Mouse (Mus musculus) lung, postnatal 0 days (tissue): ENCODE measurements around the gene Arpc4. TPM values are rescaled to one million over a fixed set of nuclear protein-coding genes. Genes with fewer than 3 reads are reported as not detected.
A peak's percentile ranks its signal among the peaks of the same experiment; 100 is the strongest.

Experiments
- ATAC-seq: fragments of 200-750 bp; cut with Nextera tagmentation; 2 replicates; pipeline ENCODE4 v1.8.0; 2017; ENCODE audit warnings: moderate library complexity
- DNase-seq: peaks from one replicate; pipeline ENCODE4 v3.0.0-alpha.2; 2016; ENCODE audit warnings: low spot score
- H3K27ac ChIP-seq: fragments of 300-500 bp; sonication (generic); 2 replicates; pipeline ENCODE4 v1.5.1; 2014; ENCODE audit warnings: antibody characterized with exemption, mild to moderate bottlenecking, low read length, mixed read lengths
- H3K27me3 ChIP-seq: fragments of 300-500 bp; sonication (generic); replicated peaks from 2 replicates; pipeline ENCODE4 v1.6.1; 2014; ENCODE audit warnings: low read length, mixed read lengths; ENCODE audit not compliant: insufficient read depth
- H3K36me3 ChIP-seq: fragments of 300-500 bp; sonication (generic); 2 replicates; pipeline ENCODE4 v1.6.1; 2014; ENCODE audit warnings: low read length, mixed read lengths; ENCODE audit not compliant: insufficient read depth
- H3K4me1 ChIP-seq: fragments of 300-500 bp; sonication (generic); 2 replicates; pipeline ENCODE4 v1.6.1; 2014; ENCODE audit warnings: antibody characterized with exemption, low read depth, low read length, mixed read lengths; ENCODE audit not compliant: insufficient read depth
- H3K4me2 ChIP-seq: fragments of 300-500 bp; sonication (generic); replicated peaks from 2 replicates; pipeline ENCODE4 v1.6.1; 2014; ENCODE audit warnings: low read depth, mild to moderate bottlenecking, low read length, moderate library complexity, mixed read lengths
- H3K4me3 ChIP-seq: fragments of 300-500 bp; sonication (generic); 2 replicates; pipeline ENCODE4 v1.5.1; 2014; ENCODE audit warnings: low read depth, low read length
- H3K9ac ChIP-seq: fragments of 300-500 bp; sonication (generic); replicated peaks from 2 replicates; pipeline ENCODE4 v1.6.1; 2014; ENCODE audit warnings: low read depth, mild to moderate bottlenecking
- H3K9me3 ChIP-seq: fragments of 300-500 bp; sonication (generic); 2 replicates; pipeline ENCODE4 v1.6.1; 2016; ENCODE audit warnings: low read length, mixed read lengths
- CTCF ChIP-seq: IDR thresholded peaks from 2 replicates; pipeline ENCODE4 v1.5.1; 2016; ENCODE audit warnings: antibody characterized with exemption, mild to moderate bottlenecking
- EP300 ChIP-seq: IDR thresholded peaks from 2 replicates; pipeline ENCODE4 v1.6.1; 2016; ENCODE audit warnings: antibody characterized with exemption, mild to moderate bottlenecking, control low read depth
- WGBS: fragments of 180-500 bp; shearing (Covaris S2); extraction: QIAGEN DNeasy Blood & Tissue Kit; methylation state at CpG from one replicate; pipeline ENCODE4 v1.1.7; 2014; 5-methylcytosine and 5-hydroxymethylcytosine counted together
- polyA plus RNA-seq: library from polyadenylated mRNA; unstranded; fragments of >200 nt; fragmentation: Nextera tagmentation; extraction: Ambion mirVana; gene quantifications from 2 replicates; pipeline ENCODE4 v1.2.1, GENCODE M21; 2015

Arpc4 gene
- polyA plus RNA-seq, 1 experiment from 2014 or later: 349 TPM

DNA sequence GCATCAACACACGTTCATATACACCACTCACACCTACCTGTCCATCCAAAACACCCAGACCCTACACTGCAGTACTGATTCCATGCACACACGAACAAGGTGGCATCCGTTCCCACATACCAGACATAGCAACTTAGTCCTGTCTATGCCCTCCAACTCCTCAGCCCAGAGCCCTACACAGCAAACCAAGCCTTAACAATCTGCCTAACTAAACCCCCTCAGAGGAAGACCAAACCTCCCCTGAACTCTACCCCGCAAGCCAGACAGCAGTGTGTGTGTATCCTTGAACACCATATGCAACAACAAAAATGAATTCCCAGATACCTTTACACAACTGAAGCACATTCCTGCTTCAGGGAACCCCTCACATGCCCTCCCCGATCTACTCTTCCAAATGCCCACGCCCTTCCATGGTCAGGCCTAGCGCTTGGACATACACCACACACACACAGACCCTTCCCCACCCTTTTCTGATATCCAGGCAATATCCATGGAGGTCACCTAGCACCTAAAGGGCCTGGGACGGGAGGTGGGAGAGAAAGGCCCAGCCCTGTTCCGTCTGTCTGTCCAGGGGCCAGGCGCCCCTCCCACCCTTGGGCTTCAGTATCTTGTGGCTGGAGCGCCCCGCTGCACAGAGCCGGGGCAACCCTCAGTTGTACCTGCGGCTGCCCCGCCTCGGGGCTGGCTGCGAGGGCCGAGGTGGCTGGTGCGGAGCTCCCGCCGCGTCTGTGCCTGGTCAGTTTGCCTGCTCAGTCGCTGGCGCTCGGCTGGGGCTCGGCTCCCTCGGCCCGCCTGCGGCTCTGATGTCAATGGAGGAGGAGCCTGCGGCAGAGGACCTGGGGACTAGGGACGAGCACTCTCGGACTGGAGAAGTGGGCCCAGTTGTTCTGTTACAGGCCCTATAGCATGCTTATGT lies 34.5 kb upstream of the Arpc4 start, which contains the start of gene Camk1:
Gene Camk1, minus strand, starts transcription at position 808 of the 916 bp plus-strand sequence.
- peak within 1 kb of the TSS; percentile 87 for H3K4me2 ChIP-seq
- H3K36me3 ChIP-seq: no peaks in the 10 kb centered on the region
- H3K4me1 ChIP-seq: peaks cover 20% of the 10 kb centered on the region; the same call in 1 of the 2 replicates
- ATAC-seq (peak; percentile 92), DNase-seq (peak; percentile 89)
- WGBS: 9% methylated on average over 32 of the region's 32 CpGs
- peak within 1 kb of the TSS; percentile 60 for H3K4me3 ChIP-seq
- TF ChIP-seq CTCF (no peak), EP300 (no peak)
- H3K27me3 ChIP-seq: no peaks in the 10 kb centered on the region
- peak within 1 kb of the TSS; percentile 70 for H3K9ac ChIP-seq
- H3K27ac ChIP-seq: peak within 1 kb of the TSS; percentile 70
- no peaks in the 10 kb centered on the region for H3K9me3 ChIP-seq

DNA sequence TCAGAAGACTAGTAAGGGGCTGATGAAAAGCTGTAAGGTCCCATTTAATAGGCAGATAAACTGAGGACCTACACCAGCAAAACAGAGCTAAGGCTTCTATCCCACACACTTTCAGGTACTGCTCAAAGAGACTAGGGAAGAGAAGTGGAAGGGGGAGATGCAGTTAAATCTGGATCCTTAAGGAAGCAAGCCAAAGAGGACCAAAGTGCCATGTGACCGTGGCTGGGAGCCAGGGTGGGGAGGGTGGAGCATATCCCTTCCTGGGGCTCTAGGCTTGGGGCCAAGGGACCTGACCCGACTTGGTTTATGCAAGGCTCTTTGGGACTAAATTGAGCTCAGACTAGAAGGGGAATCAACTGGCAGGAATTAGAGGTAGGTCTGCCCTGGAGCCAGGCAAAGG lies 33.6 kb upstream of the Arpc4 start:
- Histone ChIP-seq H3K4me3 (0 out of 2 replicates have a peak overlapping the region, but pooled peaks have one; percentile 60), H3K9ac (0 out of 2 replicates have a peak overlapping the region, but pooled peaks have one; percentile 70), H3K27me3 (no peaks in the 10 kb centered on the region), H3K9me3 (no peaks in the 10 kb centered on the region), H3K36me3 (no peaks in the 10 kb centered on the region), H3K4me1 (peaks cover 20% of the 10 kb centered on the region; the same call in 1 of the 2 replicates), H3K27ac (peak overlapping the region; percentile 70), H3K4me2 (peak overlapping the region; percentile 87)
- DNase-seq: peak; percentile 81
- ATAC-seq: peak; percentile 81
- WGBS: 3% methylated on average over 2 of the region's 2 CpGs
- TF ChIP-seq EP300 (no peak), CTCF (no peak)

DNA sequence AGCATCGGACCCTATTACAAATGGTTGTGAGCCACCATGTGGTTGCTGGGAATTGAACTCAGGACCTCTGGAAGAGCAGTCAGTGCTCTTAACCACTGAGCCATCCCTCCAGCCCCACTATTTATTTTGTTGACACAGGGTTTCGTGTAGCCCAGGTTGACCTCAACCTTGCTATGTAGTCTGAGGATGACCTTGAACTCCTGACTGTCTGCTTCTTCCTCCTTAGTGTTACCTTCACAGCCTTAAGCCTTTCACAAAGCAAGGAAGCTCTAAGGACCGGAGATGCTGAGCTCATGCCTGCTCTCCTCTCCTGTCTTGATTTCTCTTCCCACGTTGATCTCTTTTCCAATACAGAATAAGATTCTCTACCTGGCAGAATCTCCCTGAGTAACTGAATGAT lies 31.0 kb upstream of the Arpc4 start:
- Histone ChIP-seq H3K27me3 (no peaks in the 10 kb centered on the region), H3K4me1 (peaks cover 18% of the 10 kb centered on the region; the same call in 1 of the 2 replicates), H3K36me3 (no peaks in the 10 kb centered on the region), H3K27ac (no peak overlapping the region), H3K4me3 (no peak overlapping the region), H3K9me3 (no peaks in the 10 kb centered on the region), H3K9ac (no peak overlapping the region), H3K4me2 (no peak overlapping the region)
- no peak for DNase-seq
- TF ChIP-seq CTCF (no peak), EP300 (no peak)
- 58% methylated on average over 4 of the region's 4 CpGs for WGBS
- ATAC-seq: no peak

DNA sequence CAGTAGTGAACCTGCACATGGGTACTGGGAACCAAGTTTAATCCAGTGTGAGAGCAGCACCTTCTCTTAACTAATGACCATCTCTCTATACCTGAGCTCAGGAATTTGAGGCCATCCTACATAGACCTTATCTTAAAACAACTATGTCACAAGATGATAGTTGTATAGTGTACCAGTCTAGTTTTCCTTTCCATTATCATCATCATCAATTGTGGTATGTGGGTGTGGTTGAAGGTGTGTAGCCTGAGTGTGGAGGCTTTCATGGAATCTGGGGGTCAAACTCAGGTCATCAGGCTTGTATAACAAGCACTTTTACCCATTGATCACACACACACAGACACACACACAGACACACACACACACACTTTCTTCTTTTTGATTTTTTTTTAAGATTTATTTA lies 27.4 kb upstream of the Arpc4 start:
- H3K27me3 ChIP-seq: no peaks in the 10 kb centered on the region
- no peaks in the 10 kb centered on the region for H3K4me1 ChIP-seq
- H3K9me3 ChIP-seq: no peaks in the 10 kb centered on the region
- H3K36me3 ChIP-seq: no peaks in the 10 kb centered on the region
- no peak overlapping the region for H3K9ac ChIP-seq
- no peak overlapping the region for H3K4me3 ChIP-seq
- ATAC-seq (no peak), DNase-seq (no peak)
- TF ChIP-seq EP300 (no peak), CTCF (no peak)
- H3K4me2 ChIP-seq: no peak overlapping the region
- H3K27ac ChIP-seq: no peak overlapping the region

DNA sequence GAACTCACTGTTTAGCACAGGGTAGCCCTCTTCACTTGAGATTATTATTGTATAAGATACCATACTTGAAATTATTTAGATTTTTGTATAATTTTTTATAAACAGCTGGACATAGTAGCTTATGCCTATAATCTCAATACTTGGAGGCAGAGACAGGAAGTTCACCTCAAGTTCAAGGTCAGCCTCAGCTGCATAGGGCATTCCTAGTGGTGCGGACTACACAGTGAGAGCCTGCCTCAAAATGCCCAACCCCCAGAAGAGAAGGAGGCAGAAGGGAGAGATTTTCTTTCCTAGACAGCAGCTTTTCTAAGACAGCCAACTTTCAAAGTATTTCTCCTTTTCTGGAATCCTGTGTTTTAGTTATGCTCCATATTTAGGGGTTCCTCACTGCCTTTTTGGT lies 26.8 kb upstream of the Arpc4 start:
- Histone ChIP-seq H3K27me3 (no peaks in the 10 kb centered on the region), H3K4me2 (no peak overlapping the region), H3K9ac (no peak overlapping the region), H3K9me3 (no peaks in the 10 kb centered on the region), H3K27ac (no peak overlapping the region), H3K4me1 (no peaks in the 10 kb centered on the region), H3K36me3 (no peaks in the 10 kb centered on the region), H3K4me3 (no peak overlapping the region)
- no peak for DNase-seq
- no peak for TF ChIP-seq CTCF
- TF ChIP-seq EP300: no peak
- 71% methylated on average over 1 of the region's 1 CpGs for WGBS
- no peak for ATAC-seq

DNA sequence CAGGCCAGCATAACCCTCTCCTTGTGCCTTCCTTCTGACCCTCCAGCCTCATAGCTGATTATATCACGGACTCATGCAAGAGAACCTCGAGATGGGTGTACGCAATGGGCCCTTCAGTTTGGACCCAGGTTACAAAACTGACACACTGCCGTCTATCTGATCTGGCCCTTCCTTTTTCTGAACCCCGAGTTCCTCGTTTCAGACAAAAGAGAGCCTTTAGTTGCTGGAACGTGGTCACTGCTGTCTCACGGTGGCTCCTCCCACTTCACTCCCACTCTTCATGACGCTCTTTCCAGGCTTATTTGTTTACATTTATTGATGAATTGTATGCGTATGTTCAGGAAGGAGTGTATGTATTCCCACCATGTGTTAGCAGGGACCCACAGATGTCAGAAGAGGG lies 26.3 kb upstream of the Arpc4 start:
- no peaks in the 10 kb centered on the region for H3K36me3 ChIP-seq
- H3K27ac ChIP-seq: no peak overlapping the region
- no peak overlapping the region for H3K4me2 ChIP-seq
- H3K9me3 ChIP-seq: no peaks in the 10 kb centered on the region
- TF ChIP-seq EP300 (no peak), CTCF (no peak)
- H3K27me3 ChIP-seq: no peaks in the 10 kb centered on the region
- peak; percentile 31 for DNase-seq
- ATAC-seq: no peak
- H3K4me1 ChIP-seq: no peaks in the 10 kb centered on the region
- H3K9ac ChIP-seq: no peak overlapping the region
- WGBS: 39% methylated on average over 10 of the region's 10 CpGs
- H3K4me3 ChIP-seq: no peak overlapping the region
